Mouse (Mus musculus): ENCODE measurements at regions not wholly inside any gene's neighbourhood (a gene's known extent, or its start where the extent isn't known, plus 50 kb on each side); places are given as distances from the start of the nearest gene placed in this dataset.
"Not testable (repeated sequence)": the region's sequence is repeated elsewhere in the genome, so short reads cannot be mapped to it uniquely, and the experiment has no call there.

GRCm38 (mm10) chr5:148662281-148662741 lies 109.7 kb upstream of the Ubl3 start:
- in situ Hi-C loops (cut with MboI, MseI) = no loop called here

GRCm38 (mm10) chr5:148661120-148661519 lies 108.5 kb upstream of the Ubl3 start:
- in situ Hi-C loops (cut with MboI, MseI) = no loop called here

- in situ Hi-C loops (cut with MboI, MseI) = no loop called here
Measured at GRCm38 (mm10) chr5:148657936-148658640, 105.5 kb upstream of the Ubl3 start.

GRCm38 (mm10) chr5:148652525-148653243 lies 100.1 kb upstream of the Ubl3 start:
- in situ Hi-C loops (cut with MboI, MseI) = no loop called here

GRCm38 (mm10) chr5:148651736-148652135 lies 99.1 kb upstream of the Ubl3 start:
- in situ Hi-C loops (cut with MboI, MseI) = no loop called here

- in situ Hi-C loops (cut with MboI, MseI) = not testable (repeated sequence)
Measured at GRCm38 (mm10) chr5:148649573-148649972, 97.0 kb upstream of the Ubl3 start.

- in situ Hi-C loops (cut with MboI, MseI) = no loop called here
Measured at GRCm38 (mm10) chr5:148649123-148649522, 96.5 kb upstream of the Ubl3 start.

GRCm38 (mm10) chr5:148647644-148648043 lies 95.1 kb upstream of the Ubl3 start:
- in situ Hi-C loops (cut with MboI, MseI) = no loop called here

GRCm38 (mm10) chr5:148645772-148646171 lies 93.2 kb upstream of the Ubl3 start:
- in situ Hi-C loops (cut with MboI, MseI) = no loop called here

GRCm38 (mm10) chr5:148645191-148645681 lies 92.6 kb upstream of the Ubl3 start:
- in situ Hi-C loops (cut with MboI, MseI) = no loop called here

GRCm38 (mm10) chr5:148644345-148644744 lies 91.8 kb upstream of the Ubl3 start:
- in situ Hi-C loops (cut with MboI, MseI) = no loop called here

GRCm38 (mm10) chr5:148641652-148642395 lies 89.2 kb upstream of the Ubl3 start:
- in situ Hi-C loops (cut with MboI, MseI) = no loop called here

GRCm38 (mm10) chr5:148640523-148640922 lies 87.9 kb upstream of the Ubl3 start:
- in situ Hi-C loops (cut with MboI, MseI) = no loop called here

- in situ Hi-C loops (cut with MboI, MseI) = no loop called here
Measured at GRCm38 (mm10) chr5:148634919-148635356, 82.3 kb upstream of the Ubl3 start.

- in situ Hi-C loops (cut with MboI, MseI) = no loop called here
Measured at GRCm38 (mm10) chr5:148633999-148634398, 81.4 kb upstream of the Ubl3 start.

GRCm38 (mm10) chr5:148633331-148633730 lies 80.7 kb upstream of the Ubl3 start:
- in situ Hi-C loops (cut with MboI, MseI) = no loop called here

- in situ Hi-C loops (cut with MboI, MseI) = no loop called here
Measured at GRCm38 (mm10) chr5:148632516-148633170, 80.1 kb upstream of the Ubl3 start.

- in situ Hi-C loops (cut with MboI, MseI) = no loop called here
Measured at GRCm38 (mm10) chr5:148631566-148631965, 79.0 kb upstream of the Ubl3 start.

- in situ Hi-C loops (cut with MboI, MseI) = no loop called here
Measured at GRCm38 (mm10) chr5:148626014-148626413, 73.4 kb upstream of the Ubl3 start.

- in situ Hi-C loops (cut with MboI, MseI) = no loop called here
Measured at GRCm38 (mm10) chr5:148624649-148625405, 72.2 kb upstream of the Ubl3 start.
